Mouse (Mus musculus): ENCODE measurements at regions not wholly inside any gene's neighbourhood (a gene's known extent, or its start where the extent isn't known, plus 50 kb on each side); places are given as distances from the start of the nearest gene placed in this dataset.
A peak's percentile ranks its signal among the peaks of the same experiment; 100 is the strongest.
"Not testable (repeated sequence)": the region's sequence is repeated elsewhere in the genome, so short reads cannot be mapped to it uniquely, and the experiment has no call there.

- Histone ChIP-seq H3K4me3 (no peak overlapping the region), H3K4me1 (replicated peaks) (no peaks in the 10 kb centered on the region), H3K36me3 (no peaks in the 10 kb centered on the region), H3K9me3 (no peaks in the 10 kb centered on the region), H3K27me3 (ENCODE audit: insufficient read depth, poor library complexity, severe bottlenecking) (no peaks in the 10 kb centered on the region), H3K27ac (no peak overlapping the region)
- WGBS: 86% methylated on average over 5 of the region's 5 CpGs
- DNase-seq (ENCODE audit: low spot score): no peak
These were observed 574.0 kb upstream of the Slc8a1 start for GRCm38 (mm10) chr17:82312191-82312590.

DNA sequence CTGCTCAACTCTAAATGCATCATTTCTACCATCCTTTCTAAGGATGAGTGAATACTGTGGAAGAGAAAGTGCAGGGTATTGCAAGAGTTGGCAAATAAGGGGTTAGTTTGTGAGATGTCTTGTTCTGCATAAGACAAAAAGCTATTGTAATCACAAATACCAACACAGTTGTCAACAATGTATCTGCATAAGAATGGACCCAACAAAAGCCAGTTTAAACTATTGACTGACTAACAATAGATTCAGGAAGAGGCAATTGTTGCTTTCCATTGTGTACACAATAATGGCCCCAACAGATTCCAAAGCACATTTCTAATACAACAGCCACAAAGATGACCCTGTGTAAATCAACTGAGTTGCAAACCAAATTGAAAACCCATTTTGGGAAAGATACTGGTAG, 568.2 kb upstream of the Slc8a1 start:
- no peak overlapping the region for H3K4me3 ChIP-seq
- H3K27ac ChIP-seq: no peak overlapping the region
- DNase-seq (ENCODE audit: low spot score): no peak
- no peaks in the 10 kb centered on the region for H3K9me3 ChIP-seq
- no peaks in the 10 kb centered on the region for H3K27me3 ChIP-seq (ENCODE audit: insufficient read depth, poor library complexity, severe bottlenecking)
- H3K4me1 ChIP-seq (replicated peaks): no peaks in the 10 kb centered on the region
- H3K36me3 ChIP-seq: no peaks in the 10 kb centered on the region

- no peaks in the 10 kb centered on the region for H3K27me3 ChIP-seq (ENCODE audit: insufficient read depth, poor library complexity, severe bottlenecking)
- no peaks in the 10 kb centered on the region for H3K9me3 ChIP-seq
- H3K36me3 ChIP-seq: no peaks in the 10 kb centered on the region
- no peak overlapping the region for H3K4me3 ChIP-seq
- H3K4me1 ChIP-seq (replicated peaks): no peaks in the 10 kb centered on the region
- DNase-seq (ENCODE audit: low spot score): no peak
- WGBS: 86% methylated on average over 3 of the region's 3 CpGs
- H3K27ac ChIP-seq: no peak overlapping the region
These were observed 539.6 kb upstream of the Slc8a1 start for GRCm38 (mm10) chr17:82277728-82278127.

- H3K27ac ChIP-seq: no peak overlapping the region
- no peaks in the 10 kb centered on the region for H3K36me3 ChIP-seq
- 80% methylated on average over 4 of the region's 4 CpGs for WGBS
- no peaks in the 10 kb centered on the region for H3K27me3 ChIP-seq (ENCODE audit: insufficient read depth, poor library complexity, severe bottlenecking)
- no peaks in the 10 kb centered on the region for H3K4me1 ChIP-seq (replicated peaks)
- no peaks in the 10 kb centered on the region for H3K9me3 ChIP-seq
- DNase-seq (ENCODE audit: low spot score): no peak
- no peak overlapping the region for H3K4me3 ChIP-seq
These were observed 535.8 kb upstream of the Slc8a1 start for GRCm38 (mm10) chr17:82273946-82274345.

DNA sequence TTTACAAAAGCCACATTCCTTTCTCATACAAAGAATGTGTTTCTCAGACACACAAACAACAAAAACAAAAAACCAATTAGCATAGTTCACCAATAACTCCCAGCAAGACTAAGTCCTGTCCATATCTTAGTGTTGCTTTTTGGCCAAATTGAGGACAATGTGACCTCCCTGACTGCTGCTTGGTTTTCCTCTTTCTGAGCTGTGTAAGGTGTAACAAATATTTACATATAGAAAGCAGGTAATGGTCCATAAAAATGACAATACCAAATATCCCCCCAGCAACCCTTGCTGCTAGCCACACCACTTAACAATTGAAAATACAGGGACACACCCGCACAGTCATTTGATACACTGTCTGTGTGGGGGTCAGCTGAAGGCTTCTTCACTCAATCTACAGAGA, 534.7 kb upstream of the Slc8a1 start:
- Histone ChIP-seq H3K4me3 (no peak overlapping the region), H3K36me3 (no peaks in the 10 kb centered on the region), H3K4me1 (replicated peaks) (no peaks in the 10 kb centered on the region), H3K9me3 (no peaks in the 10 kb centered on the region), H3K27me3 (ENCODE audit: insufficient read depth, poor library complexity, severe bottlenecking) (no peaks in the 10 kb centered on the region), H3K27ac (no peak overlapping the region)
- DNase-seq (ENCODE audit: low spot score): no peak
- WGBS: 86% methylated on average over 1 of the region's 1 CpGs

GRCm38 (mm10) chr17:82266842-82267241, 528.7 kb upstream of the Slc8a1 start:
- not testable (repeated sequence) for H3K4me3 ChIP-seq; H3K36me3 ChIP-seq; H3K9me3 ChIP-seq; H3K27me3 ChIP-seq (ENCODE audit: insufficient read depth, poor library complexity, severe bottlenecking); H3K27ac ChIP-seq; DNase-seq (ENCODE audit: low spot score); H3K4me1 ChIP-seq (replicated peaks)
- WGBS: 95% methylated on average over 5 of the region's 5 CpGs

- Histone ChIP-seq H3K4me3 (no peak overlapping the region), H3K9me3 (no peaks in the 10 kb centered on the region), H3K27me3 (ENCODE audit: insufficient read depth, poor library complexity, severe bottlenecking) (no peaks in the 10 kb centered on the region), H3K4me1 (replicated peaks) (no peaks in the 10 kb centered on the region), H3K27ac (no peak overlapping the region), H3K36me3 (no peaks in the 10 kb centered on the region)
- DNase-seq (ENCODE audit: low spot score): no peak
- 90% methylated on average over 2 of the region's 2 CpGs for WGBS
These were observed 514.2 kb upstream of the Slc8a1 start for GRCm38 (mm10) chr17:82252362-82252761.

DNA sequence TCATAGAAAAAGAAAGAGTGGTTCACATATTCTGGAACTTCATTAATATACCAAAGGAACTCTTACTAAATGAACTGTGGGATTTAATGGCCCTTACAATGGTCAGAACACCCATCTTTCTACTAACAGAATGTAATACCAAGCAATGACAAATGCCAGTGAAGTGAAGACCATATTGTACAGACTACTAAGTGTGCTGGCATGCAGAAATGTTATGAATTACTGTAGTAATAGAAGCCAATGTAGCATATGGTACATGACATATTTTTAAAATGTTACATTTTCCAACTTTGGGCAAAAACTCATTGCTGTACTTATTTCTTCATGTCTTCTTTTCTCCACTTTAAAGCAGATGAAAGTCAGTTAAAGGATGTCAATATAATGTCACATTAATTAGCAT, 513.7 kb upstream of the Slc8a1 start:
- Histone ChIP-seq H3K4me3 (no peak overlapping the region), H3K27me3 (ENCODE audit: insufficient read depth, poor library complexity, severe bottlenecking) (no peaks in the 10 kb centered on the region), H3K9me3 (no peaks in the 10 kb centered on the region), H3K4me1 (replicated peaks) (no peaks in the 10 kb centered on the region), H3K27ac (no peak overlapping the region), H3K36me3 (no peaks in the 10 kb centered on the region)
- no peak for DNase-seq (ENCODE audit: low spot score)

DNA sequence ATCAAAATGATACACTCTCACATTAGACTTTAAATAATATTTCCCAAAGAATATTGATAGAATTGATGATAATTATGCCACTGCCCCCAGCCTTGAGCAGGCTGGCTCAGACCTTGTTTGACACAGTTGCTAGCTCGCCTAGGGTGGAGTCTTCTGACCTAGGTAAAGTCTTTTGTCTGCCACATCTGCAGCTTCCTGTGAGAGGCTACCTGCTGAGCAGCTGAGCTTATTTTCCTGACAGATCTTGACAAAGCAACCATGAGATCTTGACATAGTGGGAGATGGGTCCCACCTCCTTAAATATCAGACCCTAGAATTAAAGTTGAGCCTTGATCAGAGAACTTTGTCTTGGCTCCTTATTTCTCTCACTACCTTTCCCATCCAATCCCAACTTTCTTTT, 500.2 kb upstream of the Slc8a1 start:
- Histone ChIP-seq H3K4me1 (replicated peaks) (no peaks in the 10 kb centered on the region), H3K4me3 (no peak overlapping the region), H3K27me3 (ENCODE audit: insufficient read depth, poor library complexity, severe bottlenecking) (no peaks in the 10 kb centered on the region), H3K36me3 (no peaks in the 10 kb centered on the region), H3K9me3 (no peaks in the 10 kb centered on the region), H3K27ac (no peak overlapping the region)
- WGBS: 60% methylated on average over 1 of the region's 1 CpGs
- DNase-seq (ENCODE audit: low spot score): no peak

DNA sequence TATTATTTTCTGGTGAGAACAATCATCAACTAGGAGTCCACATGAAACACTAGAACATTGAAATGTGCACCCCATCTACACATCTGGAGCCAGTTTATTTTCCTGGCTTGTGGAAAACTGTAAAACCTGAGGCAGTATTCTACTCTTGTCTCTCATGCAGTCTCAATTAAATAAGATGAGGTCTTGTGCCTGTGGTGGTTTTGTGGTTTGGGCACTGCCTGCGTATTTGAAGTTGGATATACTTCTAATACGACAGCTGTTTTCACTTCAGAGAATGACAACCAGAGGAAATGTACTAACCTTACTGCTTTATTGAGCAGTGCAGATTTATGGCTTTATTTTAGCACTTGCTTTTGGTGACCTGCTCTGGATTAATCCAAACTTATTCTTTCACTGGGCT, 499.3 kb upstream of the Slc8a1 start:
- 78% methylated on average over 2 of the region's 2 CpGs for WGBS
- Histone ChIP-seq H3K27me3 (ENCODE audit: insufficient read depth, poor library complexity, severe bottlenecking) (no peaks in the 10 kb centered on the region), H3K36me3 (no peaks in the 10 kb centered on the region), H3K4me1 (replicated peaks) (no peaks in the 10 kb centered on the region), H3K4me3 (no peak overlapping the region), H3K9me3 (no peaks in the 10 kb centered on the region), H3K27ac (no peak overlapping the region)
- no peak for DNase-seq (ENCODE audit: low spot score)

DNA sequence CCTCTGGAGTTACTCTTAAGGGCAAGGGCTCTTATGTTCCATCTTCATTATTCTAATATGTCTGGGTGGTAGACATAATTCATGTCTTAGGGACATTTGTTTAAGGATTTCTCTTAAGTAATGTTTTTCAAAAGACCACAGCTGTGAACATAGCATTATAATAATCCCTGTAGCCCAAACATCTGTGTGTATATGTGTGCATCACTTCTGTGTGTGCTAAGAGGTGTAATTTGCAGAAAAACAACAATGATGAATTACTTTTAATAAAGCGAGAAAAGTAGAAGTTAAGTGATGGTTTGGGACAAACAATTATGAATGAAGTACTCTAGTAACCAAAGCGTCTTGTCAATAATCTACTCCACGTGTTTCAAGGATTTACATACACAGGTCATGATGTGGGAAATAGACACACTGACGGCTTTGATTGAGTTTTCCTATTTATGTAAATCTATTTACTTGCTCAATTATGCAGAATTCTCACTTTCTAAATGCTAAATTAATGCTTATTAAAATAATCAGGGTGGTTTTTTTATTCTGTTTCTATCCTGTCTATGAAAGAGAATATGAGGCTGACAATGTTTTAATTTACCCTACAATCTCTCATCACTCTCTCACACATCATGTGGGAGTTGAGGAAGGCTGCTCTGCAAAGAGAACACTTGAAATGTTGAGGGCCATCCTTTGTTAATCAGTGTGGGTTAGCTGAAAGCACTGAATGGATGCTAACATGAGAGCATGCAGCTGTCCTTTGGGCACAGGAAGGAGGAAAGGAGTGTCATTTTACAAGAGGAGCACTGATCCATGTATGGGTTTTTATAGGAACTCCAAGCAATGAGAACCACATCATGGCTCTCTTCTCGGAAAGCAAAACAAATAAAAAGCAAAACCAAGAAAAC, 477.8 kb upstream of the Slc8a1 start:
- WGBS: 86% methylated on average over 5 of the region's 5 CpGs
- DNase-seq (ENCODE audit: low spot score): no peak
- H3K27me3 ChIP-seq (ENCODE audit: insufficient read depth, poor library complexity, severe bottlenecking): no peaks in the 10 kb centered on the region
- no peak overlapping the region for H3K27ac ChIP-seq
- no peak overlapping the region for H3K4me3 ChIP-seq
- H3K9me3 ChIP-seq: no peaks in the 10 kb centered on the region
- no peaks in the 10 kb centered on the region for H3K36me3 ChIP-seq
- H3K4me1 ChIP-seq (replicated peaks): no peaks in the 10 kb centered on the region

DNA sequence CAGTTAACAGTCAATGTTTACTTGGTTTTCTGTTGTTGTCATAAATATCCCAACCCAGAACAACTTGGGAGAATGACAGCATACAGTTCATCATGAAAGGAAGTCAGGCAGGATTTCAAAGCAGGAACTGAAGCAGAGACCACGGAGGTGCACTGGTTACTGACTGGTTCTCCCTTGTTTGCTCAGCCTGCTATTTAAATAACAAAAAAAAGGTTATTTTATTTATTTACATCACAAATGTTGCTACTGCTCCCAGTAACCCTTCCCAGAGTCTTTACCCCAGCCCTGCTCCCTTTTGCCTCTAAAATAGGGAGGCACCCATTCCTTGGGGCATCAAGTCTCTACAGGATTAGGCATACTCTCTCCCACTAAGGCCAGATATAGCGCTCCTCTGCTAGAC, 461.8 kb upstream of the Slc8a1 start:
- H3K4me3 ChIP-seq: no peak overlapping the region
- H3K9me3 ChIP-seq: no peaks in the 10 kb centered on the region
- peaks cover 2% of the 10 kb centered on the region for H3K27me3 ChIP-seq (ENCODE audit: insufficient read depth, poor library complexity, severe bottlenecking)
- H3K4me1 ChIP-seq (replicated peaks): no peaks in the 10 kb centered on the region
- H3K36me3 ChIP-seq: no peaks in the 10 kb centered on the region
- no peak overlapping the region for H3K27ac ChIP-seq
- no peak for DNase-seq (ENCODE audit: low spot score)
- WGBS: 82% methylated on average over 2 of the region's 2 CpGs

DNA sequence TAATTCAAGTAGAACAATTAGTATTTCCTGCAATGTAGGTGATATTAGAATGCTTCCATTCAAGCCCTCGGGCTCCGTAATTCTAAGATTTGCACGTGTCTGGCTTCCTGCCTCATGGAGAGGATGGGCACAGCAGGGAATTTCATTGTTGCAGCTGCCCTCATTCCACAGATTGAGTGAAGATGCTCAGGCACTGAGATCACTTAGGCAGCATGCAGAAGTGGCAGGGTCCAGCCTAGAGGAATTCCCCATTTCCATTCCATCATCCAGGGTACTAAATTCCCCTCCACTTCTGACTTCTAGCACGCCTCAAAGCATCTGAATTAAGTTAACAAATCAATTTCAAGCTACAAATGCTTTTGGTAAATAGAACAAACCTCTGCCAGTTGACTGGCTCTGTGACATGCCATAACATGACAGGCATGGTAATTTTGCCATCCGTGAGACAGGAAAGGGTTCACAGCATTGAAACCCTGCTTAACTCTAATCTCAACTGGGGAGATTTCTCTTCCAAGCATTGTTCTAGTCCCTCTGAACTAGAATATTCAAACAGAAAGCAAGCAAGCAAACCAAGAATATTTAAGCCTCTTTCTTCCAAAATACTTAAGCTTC, 461.0 kb upstream of the Slc8a1 start:
- no peak overlapping the region for H3K27ac ChIP-seq
- WGBS: 28% methylated on average over 5 of the region's 5 CpGs
- no peaks in the 10 kb centered on the region for H3K9me3 ChIP-seq
- no peaks in the 10 kb centered on the region for H3K36me3 ChIP-seq
- peaks cover 2% of the 10 kb centered on the region for H3K27me3 ChIP-seq (ENCODE audit: insufficient read depth, poor library complexity, severe bottlenecking)
- peak; percentile 11 for DNase-seq (ENCODE audit: low spot score)
- H3K4me3 ChIP-seq: no peak overlapping the region
- H3K4me1 ChIP-seq (replicated peaks): no peaks in the 10 kb centered on the region

All from hindbrain, embryonic 10.5 days (tissue).